Mouse (Mus musculus) midbrain, embryonic 16.5 days (tissue): ENCODE data around the gene Slc7a5. TPM values are rescaled to one million over a fixed set of nuclear protein-coding genes. Genes with fewer than 3 reads are reported as not detected.

Source experiments
- ATAC-seq: fragments of 200-750 bp; cut with Nextera tagmentation; 2 replicates; pipeline ENCODE4 v1.8.0; 2017; ENCODE audit warnings: moderate TSS enrichment
- H3K27ac ChIP-seq: fragments of 300-500 bp; sonication (generic); 2 replicates; pipeline ENCODE4 v1.5.1; 2014; ENCODE audit warnings: mild to moderate bottlenecking, low read length, mixed read lengths
- H3K27me3 ChIP-seq: fragments of 300-500 bp; sonication (generic); 2 replicates; pipeline ENCODE4 v1.6.1; 2014; ENCODE audit warnings: low read depth, low read length, mixed read lengths; ENCODE audit not compliant: control insufficient read depth, insufficient read depth
- H3K36me3 ChIP-seq: fragments of 300-500 bp; sonication (generic); 2 replicates; pipeline ENCODE4 v1.6.1; 2014; ENCODE audit warnings: mild to moderate bottlenecking, low read length, moderate library complexity, mixed read lengths; ENCODE audit not compliant: control insufficient read depth, insufficient read depth
- H3K4me1 ChIP-seq: fragments of 300-500 bp; sonication (generic); 2 replicates; pipeline ENCODE4 v1.6.1; 2014; ENCODE audit warnings: mild to moderate bottlenecking, low read length, mixed read lengths; ENCODE audit not compliant: control insufficient read depth, insufficient read depth
- H3K4me2 ChIP-seq: fragments of 300-500 bp; sonication (generic); 2 replicates; pipeline ENCODE4 v1.6.1; 2014; ENCODE audit warnings: mild to moderate bottlenecking, low read length, mixed read lengths
- H3K4me3 ChIP-seq: fragments of 300-500 bp; sonication (generic); 2 replicates; pipeline ENCODE4 v1.5.1; 2014; ENCODE audit warnings: low read depth, mild to moderate bottlenecking, low read length, moderate library complexity, mixed read lengths
- H3K9ac ChIP-seq: fragments of 300-500 bp; sonication (generic); 2 replicates; pipeline ENCODE4 v1.6.1; 2014; ENCODE audit warnings: low read depth, low read length, mixed read lengths
- H3K9me3 ChIP-seq: fragments of 300-500 bp; sonication (generic); replicated peaks from 2 replicates; pipeline ENCODE4 v1.6.1; 2014; ENCODE audit warnings: mild to moderate bottlenecking, low read length, mixed read lengths; ENCODE audit not compliant: control insufficient read depth, poor library complexity, severe bottlenecking
- WGBS: fragments of 180-500 bp; shearing (Covaris S2); extraction: QIAGEN DNeasy Blood & Tissue Kit; methylation state at CpG from one replicate; pipeline ENCODE4 v1.1.7; 2014; 5-methylcytosine and 5-hydroxymethylcytosine counted together
- polyA plus RNA-seq: library from polyadenylated mRNA; unstranded; fragments of >200 nt; fragmentation: Nextera tagmentation; extraction: Ambion mirVana; gene quantifications from 2 replicates; pipeline ENCODE4 v1.2.1, GENCODE M21; 2015

Gene Slc7a5
- polyA plus RNA-seq, 1 experiment from 2014 or later: 50.8 TPM

GRCm38 (mm10) chr8:121905864-121906263 lies 1.6 kb downstream of the Slc7a5 start:
- Histone ChIP-seq H3K4me3 (peak overlapping the region; percentile 78), H3K4me2 (peak overlapping the region; percentile 76), H3K4me1 (peaks cover 20% of the 10 kb centered on the region), H3K9me3 (no peaks in the 10 kb centered on the region), H3K27me3 (peaks cover 2% of the 10 kb centered on the region; the same call in 1 of the 2 replicates), H3K36me3 (no peaks in the 10 kb centered on the region), H3K27ac (no peak overlapping the region), H3K9ac (peak overlapping the region; percentile 54)
- ATAC-seq: no peak
- 34% methylated on average over 5 of the region's 5 CpGs for WGBS

- ATAC-seq: no peak
- Histone ChIP-seq H3K4me3 (peak overlapping the region; percentile 78), H3K36me3 (no peaks in the 10 kb centered on the region), H3K27ac (no peak overlapping the region), H3K4me2 (peak overlapping the region; percentile 76), H3K27me3 (peaks cover 2% of the 10 kb centered on the region; the same call in 1 of the 2 replicates), H3K9ac (peak overlapping the region; percentile 54), H3K9me3 (no peaks in the 10 kb centered on the region), H3K4me1 (peaks cover 20% of the 10 kb centered on the region)
- WGBS: 48% methylated on average over 1 of the region's 1 CpGs
These were observed 2.1 kb downstream of the Slc7a5 start for GRCm38 (mm10) chr8:121905420-121905819.

- H3K4me2 ChIP-seq: peak overlapping the region; percentile 76
- peak overlapping the region; percentile 54; the same call in 1 of the 2 replicates for H3K9ac ChIP-seq
These were observed 2.5 kb downstream of the Slc7a5 start for GRCm38 (mm10) chr8:121904999-121905398.

GRCm38 (mm10) chr8:121903977-121904376 lies 3.5 kb downstream of the Slc7a5 start:
- ATAC-seq: no peak
- Histone ChIP-seq H3K9me3 (no peaks in the 10 kb centered on the region), H3K36me3 (no peaks in the 10 kb centered on the region), H3K4me1 (peaks cover 23% of the 10 kb centered on the region), H3K27ac (no peak overlapping the region), H3K9ac (no peak overlapping the region), H3K4me3 (peak overlapping the region; percentile 6), H3K4me2 (no peak overlapping the region), H3K27me3 (peaks cover 2% of the 10 kb centered on the region; the same call in 1 of the 2 replicates)
- WGBS: 63% methylated on average over 6 of the region's 6 CpGs

More at GRCm38 (mm10) chr8:121904999-121905398, 2.5 kb downstream of the Slc7a5 start:
- ATAC-seq: no peak
- no peaks in the 10 kb centered on the region for H3K9me3 ChIP-seq
- WGBS: 80% methylated on average over 9 of the region's 9 CpGs
- H3K27ac ChIP-seq: no peak overlapping the region
- H3K4me1 ChIP-seq: peaks cover 20% of the 10 kb centered on the region
- peaks cover 2% of the 10 kb centered on the region; the same call in 1 of the 2 replicates for H3K27me3 ChIP-seq
- H3K4me3 ChIP-seq: peak overlapping the region; percentile 78; the same call in 1 of the 2 replicates
- H3K36me3 ChIP-seq: no peaks in the 10 kb centered on the region

- H3K9ac ChIP-seq: peak overlapping the region; percentile 38; the same call in 1 of the 2 replicates
- no peaks in the 10 kb centered on the region for H3K9me3 ChIP-seq
- no peak overlapping the region for H3K27ac ChIP-seq
- H3K4me1 ChIP-seq: peaks cover 37% of the 10 kb centered on the region
- H3K4me2 ChIP-seq: no peak overlapping the region
- 60% methylated on average over 8 of the region's 8 CpGs for WGBS
- no peak for ATAC-seq
- no peaks in the 10 kb centered on the region for H3K27me3 ChIP-seq
- H3K4me3 ChIP-seq: peak overlapping the region; percentile 7; the same call in 1 of the 2 replicates
- H3K36me3 ChIP-seq: no peaks in the 10 kb centered on the region
These were observed 5.8 kb downstream of the Slc7a5 start for GRCm38 (mm10) chr8:121901498-121902236.

GRCm38 (mm10) chr8:121899180-121900044 lies 8.1 kb downstream of the Slc7a5 start:
- Histone ChIP-seq H3K4me2 (no peak overlapping the region; the same call in 1 of the 2 replicates), H3K27ac (no peak overlapping the region), H3K27me3 (no peaks in the 10 kb centered on the region), H3K9ac (peak overlapping the region; percentile 0; the same call in 1 of the 2 replicates), H3K36me3 (no peaks in the 10 kb centered on the region), H3K4me3 (no peak overlapping the region), H3K9me3 (no peaks in the 10 kb centered on the region), H3K4me1 (peaks cover 23% of the 10 kb centered on the region)
- ATAC-seq: no peak
- WGBS: 54% methylated on average over 18 of the region's 18 CpGs

GRCm38 (mm10) chr8:121898401-121898931 lies 9.0 kb downstream of the Slc7a5 start:
- peak overlapping the region; percentile 26 for H3K4me2 ChIP-seq
- H3K4me1 ChIP-seq: peaks cover 23% of the 10 kb centered on the region
- WGBS: 3% methylated on average over 4 of the region's 4 CpGs

GRCm38 (mm10) chr8:121897871-121898381 lies 9.6 kb downstream of the Slc7a5 start:
- H3K4me3 ChIP-seq: no peak overlapping the region
- no peak for ATAC-seq

More at GRCm38 (mm10) chr8:121898401-121898931, 9.0 kb downstream of the Slc7a5 start:
- peak; percentile 72 for ATAC-seq
- H3K9ac ChIP-seq: peak overlapping the region; percentile 40; the same call in 1 of the 2 replicates
- no peaks in the 10 kb centered on the region for H3K27me3 ChIP-seq
- H3K4me3 ChIP-seq: no peak overlapping the region
- no peaks in the 10 kb centered on the region for H3K36me3 ChIP-seq
- peak overlapping the region; percentile 57 for H3K27ac ChIP-seq
- H3K9me3 ChIP-seq: no peaks in the 10 kb centered on the region

More at GRCm38 (mm10) chr8:121897871-121898381, 9.6 kb downstream of the Slc7a5 start:
- WGBS: 10% methylated on average over 7 of the region's 7 CpGs
- Histone ChIP-seq H3K4me2 (peak overlapping the region; percentile 26), H3K9me3 (no peaks in the 10 kb centered on the region), H3K9ac (peak overlapping the region; percentile 40; the same call in 1 of the 2 replicates), H3K27ac (peak overlapping the region; percentile 57), H3K4me1 (peaks cover 23% of the 10 kb centered on the region), H3K27me3 (no peaks in the 10 kb centered on the region), H3K36me3 (no peaks in the 10 kb centered on the region)
